Mouse (Mus musculus): ENCODE results near the gene Adamts15. TPM values are rescaled to one million over a fixed set of nuclear protein-coding genes. Genes with fewer than 3 reads are reported as not detected.
A peak's percentile ranks its signal among the peaks of the same experiment; 100 is the strongest.

The Adamts15 gene
- polyA plus RNA-seq (2014; fragmentation: Nextera tagmentation; extraction: Ambion mirVana), result 2.6 and 7.2 TPM in 2 replicates

- peak within 1 kb of the TSS; percentile 97 for H3K4me2 ChIP-seq (ENCODE audit: low read depth, low read length)
- peak within 1 kb of the TSS; percentile 38 for H3K4me3 ChIP-seq (ENCODE audit: low read depth, low read length)
- no peaks in the 10 kb centered on the region for H3K36me3 ChIP-seq (ENCODE audit: control insufficient read depth, insufficient read depth, low read length)
- H3K27me3 ChIP-seq (ENCODE audit: control insufficient read depth, insufficient read depth, low read length), result peaks cover 12% of the 10 kb centered on the region
- H3K9ac ChIP-seq (replicated peaks; ENCODE audit: low read depth, low read length), result peak within 1 kb of the TSS; percentile 51
- under 1% methylated on average over 46 of the region's 47 CpGs for whole genome bisulfite sequencing
- H3K27ac ChIP-seq (ENCODE audit: low read depth, low read length), result no peak within 1 kb of the TSS
- ATAC-seq (ENCODE audit: low read depth), result peak; percentile 79
- H3K4me1 ChIP-seq (ENCODE audit: control insufficient read depth, insufficient read depth, low read length), result peaks cover 6% of the 10 kb centered on the region; the same call in 1 of the 2 replicates
- no peaks in the 10 kb centered on the region for H3K9me3 ChIP-seq (ENCODE audit: control insufficient read depth, low read length)
Measured at GRCm38 (mm10) chr9:30922197-30922894, at the start of gene Adamts15. Adamts15 (minus strand) TSS chr9:30922452.

- H3K4me3 ChIP-seq (ENCODE audit: low read depth, low read length), result no peak overlapping the region
- H3K36me3 ChIP-seq (ENCODE audit: control insufficient read depth, insufficient read depth, low read length), result no peaks in the 10 kb centered on the region
- H3K9ac ChIP-seq (replicated peaks; ENCODE audit: low read depth, low read length), result no peak overlapping the region
- no peak overlapping the region for H3K4me2 ChIP-seq (ENCODE audit: low read depth, low read length)
- no peak overlapping the region for H3K27ac ChIP-seq (ENCODE audit: low read depth, low read length)
- no peaks in the 10 kb centered on the region for H3K9me3 ChIP-seq (ENCODE audit: control insufficient read depth, low read length)
- 65% methylated on average over 4 of the region's 4 CpGs for WGBS
- ATAC-seq (ENCODE audit: low read depth), result no peak
- H3K4me1 ChIP-seq (ENCODE audit: control insufficient read depth, insufficient read depth, low read length), result no peaks in the 10 kb centered on the region
- H3K27me3 ChIP-seq (ENCODE audit: control insufficient read depth, insufficient read depth, low read length), result no peaks in the 10 kb centered on the region
Measured at GRCm38 (mm10) chr9:30971967-30972366, 49.7 kb upstream of the Adamts15 start.

DNA sequence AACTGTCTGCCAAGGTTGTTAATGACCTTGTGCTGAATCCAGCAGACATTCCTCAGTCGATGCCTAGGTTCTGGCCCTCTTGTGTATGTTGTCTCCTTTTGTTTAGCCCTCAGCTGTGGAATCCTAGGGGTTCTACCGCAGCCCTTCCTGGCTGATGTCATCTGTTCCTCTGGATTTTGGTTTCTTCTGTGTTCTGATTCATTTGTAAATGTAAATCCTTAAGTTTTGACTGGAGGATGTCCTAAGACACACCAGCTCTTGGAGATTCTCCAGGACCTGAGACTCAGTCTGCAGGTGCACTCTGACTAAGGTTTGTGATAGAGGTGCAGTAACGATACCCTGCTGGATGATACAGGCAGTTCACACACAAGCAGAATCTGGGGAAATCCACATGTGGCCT, 47.7 kb upstream of the Adamts15 start:
- H3K4me3 ChIP-seq (ENCODE audit: low read depth, low read length), result no peak overlapping the region
- ATAC-seq (ENCODE audit: low read depth), result no peak
- WGBS, result 63% methylated on average over 3 of the region's 3 CpGs
- H3K36me3 ChIP-seq (ENCODE audit: control insufficient read depth, insufficient read depth, low read length), result no peaks in the 10 kb centered on the region
- no peaks in the 10 kb centered on the region for H3K4me1 ChIP-seq (ENCODE audit: control insufficient read depth, insufficient read depth, low read length)
- no peaks in the 10 kb centered on the region for H3K27me3 ChIP-seq (ENCODE audit: control insufficient read depth, insufficient read depth, low read length)
- no peak overlapping the region for H3K9ac ChIP-seq (replicated peaks; ENCODE audit: low read depth, low read length)
- no peak overlapping the region for H3K4me2 ChIP-seq (ENCODE audit: low read depth, low read length)
- no peak overlapping the region for H3K27ac ChIP-seq (ENCODE audit: low read depth, low read length)
- H3K9me3 ChIP-seq (ENCODE audit: control insufficient read depth, low read length), result no peaks in the 10 kb centered on the region

- no peak overlapping the region for H3K9ac ChIP-seq (replicated peaks; ENCODE audit: low read depth, low read length)
- no peaks in the 10 kb centered on the region for H3K9me3 ChIP-seq (ENCODE audit: control insufficient read depth, low read length)
- H3K36me3 ChIP-seq (ENCODE audit: control insufficient read depth, insufficient read depth, low read length), result no peaks in the 10 kb centered on the region
- ATAC-seq (ENCODE audit: low read depth), result no peak
- no peak overlapping the region for H3K4me3 ChIP-seq (ENCODE audit: low read depth, low read length)
- H3K4me1 ChIP-seq (ENCODE audit: control insufficient read depth, insufficient read depth, low read length), result no peaks in the 10 kb centered on the region
- no peak overlapping the region for H3K4me2 ChIP-seq (ENCODE audit: low read depth, low read length)
- 81% methylated on average over 6 of the region's 6 CpGs for WGBS
- no peaks in the 10 kb centered on the region for H3K27me3 ChIP-seq (ENCODE audit: control insufficient read depth, insufficient read depth, low read length)
- H3K27ac ChIP-seq (ENCODE audit: low read depth, low read length), result no peak overlapping the region
Measured at GRCm38 (mm10) chr9:30968130-30968529, 45.9 kb upstream of the Adamts15 start.

- Histone ChIP-seq H3K36me3 (ENCODE audit: control insufficient read depth, insufficient read depth, low read length) (no peaks in the 10 kb centered on the region), H3K4me3 (ENCODE audit: low read depth, low read length) (no peak overlapping the region), H3K27me3 (ENCODE audit: control insufficient read depth, insufficient read depth, low read length) (no peaks in the 10 kb centered on the region), H3K9ac (replicated peaks; ENCODE audit: low read depth, low read length) (no peak overlapping the region), H3K4me1 (ENCODE audit: control insufficient read depth, insufficient read depth, low read length) (no peaks in the 10 kb centered on the region), H3K27ac (ENCODE audit: low read depth, low read length) (no peak overlapping the region), H3K9me3 (ENCODE audit: control insufficient read depth, low read length) (no peaks in the 10 kb centered on the region), H3K4me2 (ENCODE audit: low read depth, low read length) (no peak overlapping the region)
- ATAC-seq (ENCODE audit: low read depth), result no peak
- WGBS, result 85% methylated on average over 7 of the region's 7 CpGs
Measured at GRCm38 (mm10) chr9:30966881-30967280, 44.6 kb upstream of the Adamts15 start.

- Histone ChIP-seq H3K27me3 (ENCODE audit: control insufficient read depth, insufficient read depth, low read length) (no peaks in the 10 kb centered on the region), H3K9ac (replicated peaks; ENCODE audit: low read depth, low read length) (no peak overlapping the region), H3K36me3 (ENCODE audit: control insufficient read depth, insufficient read depth, low read length) (no peaks in the 10 kb centered on the region), H3K27ac (ENCODE audit: low read depth, low read length) (no peak overlapping the region), H3K4me2 (ENCODE audit: low read depth, low read length) (no peak overlapping the region), H3K9me3 (ENCODE audit: control insufficient read depth, low read length) (no peaks in the 10 kb centered on the region), H3K4me3 (ENCODE audit: low read depth, low read length) (no peak overlapping the region), H3K4me1 (ENCODE audit: control insufficient read depth, insufficient read depth, low read length) (no peaks in the 10 kb centered on the region)
- ATAC-seq (ENCODE audit: low read depth), result no peak
- 82% methylated on average over 10 of the region's 10 CpGs for WGBS
Measured at GRCm38 (mm10) chr9:30964685-30965084, 42.4 kb upstream of the Adamts15 start.

- Histone ChIP-seq H3K4me2 (ENCODE audit: low read depth, low read length) (no peak overlapping the region), H3K9ac (replicated peaks; ENCODE audit: low read depth, low read length) (no peak overlapping the region), H3K4me3 (ENCODE audit: low read depth, low read length) (no peak overlapping the region), H3K4me1 (ENCODE audit: control insufficient read depth, insufficient read depth, low read length) (no peaks in the 10 kb centered on the region), H3K36me3 (ENCODE audit: control insufficient read depth, insufficient read depth, low read length) (no peaks in the 10 kb centered on the region), H3K27me3 (ENCODE audit: control insufficient read depth, insufficient read depth, low read length) (no peaks in the 10 kb centered on the region), H3K9me3 (ENCODE audit: control insufficient read depth, low read length) (no peaks in the 10 kb centered on the region), H3K27ac (ENCODE audit: low read depth, low read length) (no peak overlapping the region)
- WGBS, result 96% methylated on average over 4 of the region's 4 CpGs
- ATAC-seq (ENCODE audit: low read depth), result no peak
Measured at GRCm38 (mm10) chr9:30963780-30964179, 41.5 kb upstream of the Adamts15 start.

DNA sequence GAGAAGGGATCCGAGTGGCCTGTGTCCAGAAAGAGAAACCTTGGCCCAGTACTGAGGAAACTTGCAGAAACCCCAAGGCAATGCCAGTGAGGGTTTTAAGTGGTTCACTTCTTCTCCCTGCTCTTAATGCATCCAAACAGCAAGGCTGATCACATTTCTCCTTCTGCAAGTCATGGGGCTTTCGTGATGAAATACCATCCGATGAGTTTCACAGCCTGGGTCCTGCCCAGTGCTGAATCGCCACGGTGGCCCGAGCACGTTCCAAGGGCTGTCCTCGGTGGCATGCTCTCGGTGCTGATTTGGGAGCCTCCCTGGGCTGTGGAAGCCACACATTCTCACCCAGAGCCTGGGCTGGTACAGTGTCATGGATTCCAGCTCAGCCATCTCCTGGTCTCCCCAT, 33.0 kb upstream of the Adamts15 start:
- H3K4me2 ChIP-seq (ENCODE audit: low read depth, low read length), result no peak overlapping the region
- H3K9me3 ChIP-seq (ENCODE audit: control insufficient read depth, low read length), result no peaks in the 10 kb centered on the region
- no peak overlapping the region for H3K27ac ChIP-seq (ENCODE audit: low read depth, low read length)
- no peak overlapping the region for H3K4me3 ChIP-seq (ENCODE audit: low read depth, low read length)
- H3K4me1 ChIP-seq (ENCODE audit: control insufficient read depth, insufficient read depth, low read length), result no peaks in the 10 kb centered on the region
- no peak overlapping the region for H3K9ac ChIP-seq (replicated peaks; ENCODE audit: low read depth, low read length)
- no peaks in the 10 kb centered on the region for H3K27me3 ChIP-seq (ENCODE audit: control insufficient read depth, insufficient read depth, low read length)
- no peaks in the 10 kb centered on the region for H3K36me3 ChIP-seq (ENCODE audit: control insufficient read depth, insufficient read depth, low read length)
- ATAC-seq (ENCODE audit: low read depth), result no peak
- WGBS, result 94% methylated on average over 9 of the region's 9 CpGs

DNA sequence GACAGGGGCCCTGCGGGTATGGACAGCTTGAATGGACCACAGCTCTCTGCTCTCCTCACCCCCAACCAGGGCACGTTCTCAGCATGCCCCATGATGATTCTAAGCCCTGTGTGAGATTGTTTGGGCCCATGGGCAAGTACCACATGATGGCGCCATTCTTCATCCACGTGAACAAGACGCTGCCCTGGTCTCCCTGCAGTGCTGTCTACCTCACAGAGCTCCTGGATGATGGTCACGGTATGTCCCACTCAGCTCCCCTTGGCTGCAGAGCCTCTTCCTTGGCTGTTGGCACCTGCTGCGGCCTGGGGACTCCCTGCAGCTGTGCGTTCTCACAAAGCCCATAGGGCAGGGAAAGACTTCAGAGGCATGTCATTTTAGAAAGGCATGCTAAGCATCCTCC, 31.0 kb upstream of the Adamts15 start:
- no peaks in the 10 kb centered on the region for H3K36me3 ChIP-seq (ENCODE audit: control insufficient read depth, insufficient read depth, low read length)

More for the DNA sequence above, 31.0 kb upstream of the Adamts15 start:
- 57% methylated on average over 8 of the region's 8 CpGs for WGBS
- Histone ChIP-seq H3K9ac (replicated peaks; ENCODE audit: low read depth, low read length) (no peak overlapping the region), H3K27ac (ENCODE audit: low read depth, low read length) (no peak overlapping the region), H3K4me1 (ENCODE audit: control insufficient read depth, insufficient read depth, low read length) (no peaks in the 10 kb centered on the region), H3K4me2 (ENCODE audit: low read depth, low read length) (no peak overlapping the region), H3K9me3 (ENCODE audit: control insufficient read depth, low read length) (no peaks in the 10 kb centered on the region), H3K4me3 (ENCODE audit: low read depth, low read length) (no peak overlapping the region), H3K27me3 (ENCODE audit: control insufficient read depth, insufficient read depth, low read length) (no peaks in the 10 kb centered on the region)
- no peak for ATAC-seq (ENCODE audit: low read depth)
